Mouse (Mus musculus): ENCODE measurements at regions not wholly inside any gene's neighbourhood (a gene's known extent, or its start where the extent isn't known, plus 50 kb on each side); places are given as distances from the start of the nearest gene placed in this dataset.
A peak's percentile ranks its signal among the peaks of the same experiment; 100 is the strongest.
"Not testable (repeated sequence)": the region's sequence is repeated elsewhere in the genome, so short reads cannot be mapped to it uniquely, and the experiment has no call there.

DNA sequence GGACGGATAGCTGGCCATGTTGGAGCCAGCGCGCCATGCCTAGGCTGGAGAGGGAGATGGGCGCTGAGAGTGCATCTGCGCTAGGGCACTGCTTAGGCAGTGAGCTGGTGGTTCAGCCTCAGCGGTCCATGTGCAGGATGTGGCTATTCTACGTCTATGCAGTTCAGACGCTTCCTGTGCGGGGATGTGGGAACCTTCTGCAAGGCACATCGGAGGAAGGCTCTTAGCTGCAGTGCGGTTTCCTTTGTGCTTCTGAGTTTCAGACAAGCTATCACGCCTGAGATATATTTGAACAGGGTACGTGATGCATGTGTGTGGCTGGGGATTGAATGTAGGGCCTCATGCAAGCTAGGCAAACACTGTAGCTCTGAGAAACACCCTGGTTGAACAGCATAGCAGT is 54.4 kb upstream of the Lrpprc start:
- no peaks in the 10 kb centered on the region for H3K9me3 ChIP-seq
- peaks cover 8% of the 10 kb centered on the region for H3K4me1 ChIP-seq
- no peak for ATAC-seq (replicated peaks)
- no peaks in the 10 kb centered on the region for H3K27me3 ChIP-seq (replicated peaks)
- no peaks in the 10 kb centered on the region for H3K36me3 ChIP-seq (replicated peaks)
- H3K9ac ChIP-seq, result no peak overlapping the region
- no peak overlapping the region for H3K27ac ChIP-seq
- H3K4me3 ChIP-seq, result no peak overlapping the region
- WGBS, result 93% methylated on average over 13 of the region's 13 CpGs
- no peak overlapping the region for H3K4me2 ChIP-seq

GRCm38 (mm10) chr17:84846141-84846540 is 55.6 kb upstream of the Lrpprc start:
- no peak overlapping the region for H3K4me2 ChIP-seq
- H3K4me1 ChIP-seq, result peaks cover 8% of the 10 kb centered on the region
- H3K36me3 ChIP-seq (replicated peaks), result no peaks in the 10 kb centered on the region
- H3K27me3 ChIP-seq (replicated peaks), result no peaks in the 10 kb centered on the region
- H3K9me3 ChIP-seq, result no peaks in the 10 kb centered on the region
- H3K27ac ChIP-seq, result no peak overlapping the region
- H3K9ac ChIP-seq, result no peak overlapping the region
- no peak overlapping the region for H3K4me3 ChIP-seq
- 90% methylated on average over 9 of the region's 9 CpGs for WGBS
- no peak for ATAC-seq (replicated peaks)

GRCm38 (mm10) chr17:84848385-84849030 is 57.9 kb upstream of the Lrpprc start:
- Histone ChIP-seq H3K9me3 (no peaks in the 10 kb centered on the region), H3K27ac (no peak overlapping the region), H3K4me2 (0 out of 2 replicates have a peak overlapping the region, but pooled peaks have one; percentile 1), H3K27me3 (replicated peaks) (no peaks in the 10 kb centered on the region), H3K9ac (no peak overlapping the region), H3K36me3 (replicated peaks) (no peaks in the 10 kb centered on the region), H3K4me1 (peaks cover 8% of the 10 kb centered on the region), H3K4me3 (no peak overlapping the region)
- 11% methylated on average over 14 of the region's 14 CpGs for WGBS
- no peak for ATAC-seq (replicated peaks)

DNA sequence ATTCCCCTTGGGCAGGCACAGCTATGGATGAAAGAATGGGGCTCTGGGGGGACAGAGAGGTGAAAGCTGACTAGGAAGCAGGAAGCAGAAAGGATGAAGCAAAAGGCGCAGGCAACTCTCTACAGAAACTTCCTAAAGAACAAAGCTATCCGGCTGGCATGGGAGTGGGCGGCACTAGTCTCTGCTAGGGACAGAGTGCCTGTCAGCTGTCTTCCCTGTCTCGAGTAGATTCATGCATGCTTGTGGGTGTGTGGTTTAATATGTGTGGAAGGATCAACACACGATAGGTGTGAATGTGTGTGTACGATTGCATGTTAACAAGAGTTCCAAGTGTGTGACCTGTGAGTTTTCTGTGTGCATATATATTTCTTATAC is 58.4 kb upstream of the Lrpprc start:
- ATAC-seq (replicated peaks), result no peak
- Histone ChIP-seq H3K27ac (no peak overlapping the region), H3K36me3 (replicated peaks) (no peaks in the 10 kb centered on the region), H3K9me3 (no peaks in the 10 kb centered on the region), H3K9ac (no peak overlapping the region), H3K4me3 (no peak overlapping the region), H3K27me3 (replicated peaks) (no peaks in the 10 kb centered on the region), H3K4me2 (0 out of 2 replicates have a peak overlapping the region, but pooled peaks have one; percentile 1), H3K4me1 (peaks cover 8% of the 10 kb centered on the region)
- 44% methylated on average over 6 of the region's 6 CpGs for whole genome bisulfite sequencing

DNA sequence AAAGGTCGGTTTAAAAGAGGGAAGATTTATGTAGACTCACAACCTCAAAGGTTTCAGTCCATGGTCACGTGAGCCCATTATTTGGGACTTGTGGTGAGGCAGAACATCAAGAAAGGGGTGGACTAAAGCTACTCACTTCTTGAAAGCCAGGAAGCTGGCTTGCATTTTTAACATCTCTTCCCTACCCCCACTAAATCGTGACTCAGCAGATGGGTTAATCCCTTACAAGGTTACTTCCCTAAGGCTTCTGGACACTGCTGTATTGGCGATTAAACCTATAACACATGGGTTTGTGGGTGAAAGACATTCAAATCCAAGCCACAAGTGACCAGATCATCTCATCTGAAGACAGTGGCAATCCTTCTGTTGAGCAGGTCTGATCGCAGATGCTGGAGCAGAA is 59.9 kb upstream of the Lrpprc start:
- 83% methylated on average over 5 of the region's 5 CpGs for WGBS
- H3K27ac ChIP-seq, result no peak overlapping the region

GRCm38 (mm10) chr17:84850893-84851292 is 60.3 kb upstream of the Lrpprc start:
- Histone ChIP-seq H3K27me3 (replicated peaks) (no peaks in the 10 kb centered on the region), H3K9me3 (no peaks in the 10 kb centered on the region), H3K4me2 (no peak overlapping the region), H3K27ac (no peak overlapping the region), H3K4me3 (no peak overlapping the region), H3K4me1 (peaks cover 8% of the 10 kb centered on the region), H3K9ac (no peak overlapping the region), H3K36me3 (replicated peaks) (no peaks in the 10 kb centered on the region)
- no peak for ATAC-seq (replicated peaks)
- WGBS, result 91% methylated on average over 5 of the region's 5 CpGs

More for the DNA sequence above, 59.9 kb upstream of the Lrpprc start:
- Histone ChIP-seq H3K4me1 (peaks cover 8% of the 10 kb centered on the region), H3K4me2 (no peak overlapping the region), H3K36me3 (replicated peaks) (no peaks in the 10 kb centered on the region), H3K9me3 (no peaks in the 10 kb centered on the region), H3K4me3 (no peak overlapping the region), H3K9ac (no peak overlapping the region), H3K27me3 (replicated peaks) (no peaks in the 10 kb centered on the region)
- ATAC-seq (replicated peaks), result no peak

GRCm38 (mm10) chr17:84856971-84857370 is 66.4 kb upstream of the Lrpprc start:
- Histone ChIP-seq H3K4me3 (no peak overlapping the region), H3K4me2 (no peak overlapping the region), H3K27ac (no peak overlapping the region), H3K4me1 (no peaks in the 10 kb centered on the region), H3K36me3 (replicated peaks) (no peaks in the 10 kb centered on the region), H3K27me3 (replicated peaks) (no peaks in the 10 kb centered on the region), H3K9me3 (no peaks in the 10 kb centered on the region), H3K9ac (no peak overlapping the region)
- WGBS, result 87% methylated on average over 6 of the region's 6 CpGs
- no peak for ATAC-seq (replicated peaks)

- Histone ChIP-seq H3K27me3 (replicated peaks) (no peaks in the 10 kb centered on the region), H3K4me3 (no peak overlapping the region), H3K9ac (no peak overlapping the region), H3K4me2 (no peak overlapping the region), H3K36me3 (replicated peaks) (no peaks in the 10 kb centered on the region), H3K27ac (no peak overlapping the region), H3K4me1 (no peaks in the 10 kb centered on the region), H3K9me3 (no peaks in the 10 kb centered on the region)
- WGBS, result 41% methylated on average over 4 of the region's 4 CpGs
- no peak for ATAC-seq (replicated peaks)
Measured at GRCm38 (mm10) chr17:84858830-84859229, 68.2 kb upstream of the Lrpprc start.

DNA sequence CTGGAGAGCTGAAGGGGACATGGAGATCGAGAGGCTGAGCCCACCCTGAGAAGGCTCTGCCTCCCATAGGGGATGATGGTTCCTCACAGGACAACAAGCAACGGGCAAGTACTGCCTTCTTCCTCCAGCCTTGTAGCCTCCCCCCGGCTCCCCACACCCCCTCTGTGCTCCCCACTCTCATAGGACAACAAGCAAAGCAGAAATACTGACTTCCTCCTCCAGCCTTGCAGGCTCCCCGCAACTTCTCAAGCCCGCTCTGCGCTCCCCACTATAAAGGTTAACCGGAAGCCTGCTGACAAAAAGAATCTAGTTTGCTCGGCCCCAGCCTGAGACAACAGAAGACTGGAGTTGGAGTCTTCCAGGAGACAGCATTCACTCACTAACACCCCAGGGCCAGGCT is 69.3 kb upstream of the Lrpprc start:
- H3K4me1 ChIP-seq, result no peaks in the 10 kb centered on the region
- WGBS, result 72% methylated on average over 8 of the region's 8 CpGs
- no peak for ATAC-seq (replicated peaks)
- no peaks in the 10 kb centered on the region for H3K36me3 ChIP-seq (replicated peaks)
- H3K4me2 ChIP-seq, result no peak overlapping the region
- H3K9me3 ChIP-seq, result no peaks in the 10 kb centered on the region
- no peaks in the 10 kb centered on the region for H3K27me3 ChIP-seq (replicated peaks)
- H3K9ac ChIP-seq, result no peak overlapping the region
- no peak overlapping the region for H3K4me3 ChIP-seq
- H3K27ac ChIP-seq, result no peak overlapping the region

- 74% methylated on average over 4 of the region's 4 CpGs for WGBS
- no peaks in the 10 kb centered on the region for H3K36me3 ChIP-seq (replicated peaks)
Measured at GRCm38 (mm10) chr17:84860835-84861234, 70.2 kb upstream of the Lrpprc start.

DNA sequence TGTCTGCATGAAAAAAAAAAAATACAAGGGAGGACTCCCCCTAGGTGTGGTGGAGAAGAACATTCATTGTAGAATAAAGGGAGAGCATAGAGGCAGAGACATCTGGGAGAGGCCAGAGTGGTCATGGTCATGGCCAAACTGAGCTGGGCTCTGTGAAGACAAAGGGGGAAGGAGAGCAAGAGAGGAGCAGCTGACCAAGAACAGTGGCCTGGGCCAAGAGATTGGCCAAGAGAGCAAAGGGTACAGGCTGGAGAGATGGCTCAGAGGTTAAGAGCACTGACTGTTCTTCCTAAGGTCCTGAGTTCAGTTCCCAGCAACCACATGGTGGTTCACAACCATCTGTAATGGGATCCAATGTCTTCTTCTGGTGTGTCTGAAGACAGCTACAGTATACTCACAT is 73.6 kb upstream of the Lrpprc start:
- H3K4me3 ChIP-seq; ATAC-seq (replicated peaks); H3K36me3 ChIP-seq (replicated peaks); H3K27ac ChIP-seq; H3K9me3 ChIP-seq; H3K9ac ChIP-seq; H3K27me3 ChIP-seq (replicated peaks); H3K4me2 ChIP-seq; H3K4me1 ChIP-seq: not testable (repeated sequence)

More at GRCm38 (mm10) chr17:84860835-84861234, 70.2 kb upstream of the Lrpprc start:
- no peak overlapping the region for H3K27ac ChIP-seq
- H3K4me1 ChIP-seq, result no peaks in the 10 kb centered on the region
- no peaks in the 10 kb centered on the region for H3K27me3 ChIP-seq (replicated peaks)
- no peak for ATAC-seq (replicated peaks)
- no peak overlapping the region for H3K4me2 ChIP-seq
- H3K9ac ChIP-seq, result no peak overlapping the region
- no peaks in the 10 kb centered on the region for H3K9me3 ChIP-seq
- no peak overlapping the region for H3K4me3 ChIP-seq

GRCm38 (mm10) chr17:84865158-84865557 is 74.6 kb upstream of the Lrpprc start:
- Histone ChIP-seq H3K27me3 (replicated peaks) (no peaks in the 10 kb centered on the region), H3K4me1 (no peaks in the 10 kb centered on the region), H3K9me3 (no peaks in the 10 kb centered on the region), H3K4me3 (no peak overlapping the region), H3K9ac (no peak overlapping the region), H3K4me2 (no peak overlapping the region), H3K27ac (no peak overlapping the region), H3K36me3 (replicated peaks) (no peaks in the 10 kb centered on the region)
- WGBS, result 58% methylated on average over 2 of the region's 2 CpGs
- no peak for ATAC-seq (replicated peaks)

GRCm38 (mm10) chr17:84865566-84865965 is 75.0 kb upstream of the Lrpprc start:
- Histone ChIP-seq H3K4me1 (no peaks in the 10 kb centered on the region), H3K27ac (no peak overlapping the region)
- 83% methylated on average over 3 of the region's 3 CpGs for WGBS

More at GRCm38 (mm10) chr17:84865566-84865965, 75.0 kb upstream of the Lrpprc start:
- Histone ChIP-seq H3K36me3 (replicated peaks) (no peaks in the 10 kb centered on the region), H3K9ac (no peak overlapping the region), H3K27me3 (replicated peaks) (no peaks in the 10 kb centered on the region), H3K9me3 (no peaks in the 10 kb centered on the region), H3K4me3 (no peak overlapping the region), H3K4me2 (no peak overlapping the region)
- ATAC-seq (replicated peaks), result no peak

All from midbrain, embryonic 15.5 days (tissue).